Mouse (Mus musculus): ENCODE data around the gene Vmn1r83. TPM values are rescaled to one million over a fixed set of nuclear protein-coding genes. Genes with fewer than 3 reads are reported as not detected.

Vmn1r83 gene
- total RNA-seq (2023): not detected

DNA sequence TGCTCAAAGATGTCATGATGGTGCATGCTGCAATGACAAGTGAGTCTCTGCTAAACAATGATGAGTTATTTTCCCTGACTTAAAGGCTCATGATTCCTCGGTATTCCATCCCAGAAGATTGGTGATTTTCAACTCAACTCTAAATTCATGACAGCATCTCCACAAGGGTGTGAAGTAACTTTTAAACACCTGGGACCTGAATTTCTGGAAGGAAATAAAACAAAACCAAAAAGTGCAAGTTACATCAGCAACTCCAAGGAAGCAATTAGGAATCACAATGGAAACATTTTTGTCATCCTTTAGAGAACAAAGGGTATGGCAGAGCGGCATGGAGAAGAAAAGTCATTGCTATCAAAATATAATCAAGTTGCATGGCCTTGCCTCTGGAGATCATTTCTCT, at the start of gene Vmn1r83:
Gene Vmn1r83 (minus strand): TSS at position 101 of the 400 bp plus-strand sequence.

DNA sequence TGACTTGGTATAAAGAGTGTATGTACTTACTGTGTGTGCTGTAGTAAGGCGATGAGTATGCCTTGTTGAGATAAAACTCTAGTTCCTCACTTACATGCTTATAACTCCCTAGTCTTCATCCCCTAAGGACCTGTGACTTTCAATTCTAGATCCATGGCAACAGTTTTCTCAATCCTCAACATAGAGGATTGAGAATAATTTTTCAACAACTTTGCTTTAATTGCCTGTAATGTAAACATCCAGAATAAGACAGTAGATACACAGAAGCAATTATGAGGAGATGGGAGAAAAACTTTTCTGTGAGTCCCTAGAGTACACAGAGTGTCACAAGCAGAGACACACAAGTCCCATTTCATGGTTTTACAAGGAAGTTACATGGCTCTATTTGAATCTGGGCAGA, 39.9 kb upstream of the Vmn1r83 start, which contains the start of gene Vmn1r84:
Gene Vmn1r84 (minus strand): TSS at position 101 of the 400 bp plus-strand sequence.

DNA sequence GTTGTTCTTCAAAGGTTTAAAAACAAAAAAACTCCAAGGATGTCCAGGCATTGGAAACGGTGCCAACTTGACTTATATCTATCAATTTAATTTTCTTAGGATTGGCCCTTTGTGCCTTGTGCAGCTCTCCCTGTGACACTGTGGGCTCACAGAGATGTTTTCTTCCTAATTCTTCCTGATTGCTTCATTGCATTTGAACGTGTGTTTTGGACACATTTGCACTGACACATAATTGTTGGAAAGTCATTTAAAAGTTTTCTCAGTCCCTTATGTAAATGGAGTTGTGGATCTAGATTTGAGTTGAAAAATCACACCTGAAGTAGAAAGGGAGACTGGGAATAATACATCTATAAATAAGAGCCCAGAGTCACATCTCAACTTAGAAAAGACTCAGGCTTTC, 29.2 kb downstream of the Vmn1r83 start, which contains the start of gene Vmn1r82:
Gene Vmn1r82 (plus strand): TSS at position 301 of the 400 bp plus-strand sequence.

Other genes starting within 250 kb of the Vmn1r83 start
- gene Vmn1r78, start 179.2 kb downstream of the Vmn1r83 start, total RNA-seq (2023): not detected
- gene Vmn1r79, start 158.2 kb downstream of the Vmn1r83 start, total RNA-seq (2023): not detected
- gene Vmn1r80, start 140.2 kb downstream of the Vmn1r83 start, total RNA-seq (2023): not detected
- under 1 TPM; 0.06 to 0.18 TPM for gene Vmn1r81, start 61.2 kb downstream of the Vmn1r83 start, total RNA-seq (2023)
- gene Vmn1r82, start 29.1 kb downstream of the Vmn1r83 start, total RNA-seq (2023): not detected
- gene Vmn1r84, start 39.8 kb upstream of the Vmn1r83 start, total RNA-seq (2023): not detected
- gene Zfp551, start 93.3 kb upstream of the Vmn1r83 start, total RNA-seq (2023): 1 to 10 TPM; 4.0 to 5.4 TPM
- gene Zfp606, start 148.8 kb upstream of the Vmn1r83 start, total RNA-seq (2023): 1 to 10 TPM; 6.3 to 6.9 TPM
- not detected for gene 2900092C05Rik, start 183.0 kb upstream of the Vmn1r83 start, total RNA-seq (2023)